Mouse (Mus musculus): ENCODE results near the gene Asl.

Asl gene

GRCm38 (mm10) chr5:130003229-130003628 lies 25.8 kb downstream of the Asl start:
- no peak for DNase-seq (ENCODE audit: low spot score)

DNA sequence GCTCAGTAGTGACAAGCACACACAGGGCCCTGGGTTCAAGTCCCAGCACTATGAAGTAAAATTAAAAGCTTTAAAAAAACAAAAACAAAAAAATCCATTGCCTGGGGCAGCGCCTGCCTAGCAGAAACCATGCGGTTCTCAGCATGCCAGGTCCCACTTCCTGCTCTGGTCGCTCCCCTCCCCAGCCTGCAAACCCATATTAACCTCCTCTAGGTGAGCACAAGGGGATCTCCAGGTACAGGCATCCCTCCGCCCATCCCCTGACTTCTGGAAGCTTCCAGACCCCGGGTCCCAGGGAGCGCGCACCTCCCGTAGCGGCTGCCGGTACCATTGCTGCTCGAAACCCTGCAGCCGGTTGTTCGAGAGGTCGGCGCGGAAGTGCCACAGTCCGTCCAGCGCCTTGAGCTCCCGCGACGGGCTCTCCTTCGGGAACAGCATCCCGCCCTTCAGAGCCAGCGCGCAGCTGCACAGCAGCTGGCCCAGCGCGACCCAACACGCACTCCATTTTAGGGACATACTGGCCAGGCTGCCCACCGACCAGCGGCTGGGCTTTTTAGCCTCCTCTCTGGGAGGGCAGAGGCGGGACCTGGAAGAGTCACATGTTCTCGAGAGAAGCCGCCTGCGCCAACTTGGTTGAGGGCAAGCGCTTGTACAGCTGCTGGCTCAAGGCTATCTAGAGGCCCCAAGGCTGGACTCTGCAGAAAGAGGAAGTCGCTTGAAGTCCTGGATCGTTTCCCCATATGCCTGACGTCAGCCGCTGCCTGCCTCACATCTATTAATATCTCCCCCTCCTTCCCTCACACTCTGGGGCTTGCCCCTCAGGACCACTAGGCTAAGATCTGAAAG lies 26.5 kb downstream of the Asl start, which contains the start of gene Gusb:
Gene Gusb, minus strand, starts transcription at position 749 of the 846 bp plus-strand sequence.
- peak; percentile 89 for DNase-seq (ENCODE audit: low spot score)

- DNase-seq (ENCODE audit: low spot score) = peak; percentile 16
Measured at GRCm38 (mm10) chr5:130001356-130001987, 27.6 kb downstream of the Asl start.

DNA sequence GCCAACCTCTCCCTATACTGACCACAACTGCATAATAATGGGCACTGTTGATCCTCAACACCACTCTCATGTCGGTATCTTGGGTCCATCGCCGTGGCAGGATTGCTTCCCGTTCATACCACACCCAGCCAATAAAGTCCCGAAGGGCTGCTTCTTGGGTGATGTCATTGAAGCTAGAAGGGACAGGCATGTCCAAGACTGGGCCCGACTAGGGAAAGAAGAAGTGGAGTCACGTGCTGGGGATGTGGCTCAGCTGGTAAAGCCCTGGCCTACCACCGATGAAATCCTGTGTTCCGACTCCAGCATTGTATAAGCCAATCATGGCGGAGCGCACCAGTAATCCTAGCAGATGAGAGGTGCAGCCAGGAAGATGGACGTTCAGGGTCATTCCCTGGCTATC lies 28.3 kb downstream of the Asl start:
- DNase-seq (ENCODE audit: low spot score) = peak; percentile 37

GRCm38 (mm10) chr5:129999097-129999496 lies 29.9 kb downstream of the Asl start:
- DNase-seq (ENCODE audit: low spot score) = peak; percentile 57

DNA sequence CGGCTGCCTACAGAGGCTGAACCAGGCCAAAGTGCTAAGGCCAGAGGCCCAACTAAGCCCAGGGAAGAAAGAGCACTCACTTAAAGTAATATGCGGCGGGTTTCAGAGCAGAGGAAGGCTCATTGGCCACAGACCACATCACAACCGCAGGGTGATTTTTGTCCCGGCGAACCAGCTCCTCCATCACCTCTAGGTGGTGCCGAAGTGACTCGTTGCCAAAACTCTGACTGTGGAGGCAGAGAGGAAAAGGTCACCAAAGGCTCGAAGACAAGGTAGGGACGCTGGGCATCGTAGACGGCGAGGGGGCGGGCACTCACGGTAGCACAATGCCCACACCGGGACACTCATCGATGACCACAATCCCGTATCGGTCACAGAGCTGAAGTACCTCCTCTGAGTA lies 31.3 kb downstream of the Asl start:
- no peak for DNase-seq (ENCODE audit: low spot score)

- no peak for DNase-seq (ENCODE audit: low spot score)
Measured at GRCm38 (mm10) chr5:129994989-129995388, 34.1 kb downstream of the Asl start.

DNA sequence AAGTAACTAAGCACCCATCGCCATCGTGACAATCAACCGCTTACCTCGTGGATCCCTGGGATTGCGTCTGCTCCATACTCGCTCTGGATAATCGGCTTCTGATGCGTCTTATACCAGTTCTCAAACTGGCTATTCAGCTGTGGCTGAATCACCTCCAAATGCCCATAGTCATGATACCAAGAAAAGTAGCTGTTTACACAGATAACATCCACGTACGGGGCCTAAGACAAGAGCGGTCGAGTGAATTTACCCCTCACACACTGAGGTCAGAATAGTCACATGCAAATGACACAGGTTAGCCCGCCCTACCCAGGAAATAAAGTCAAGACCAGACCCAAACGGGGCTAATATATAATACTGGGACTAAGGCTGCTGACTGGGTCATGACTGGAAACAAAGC lies 35.7 kb downstream of the Asl start:
- DNase-seq (ENCODE audit: low spot score) = no peak

DNA sequence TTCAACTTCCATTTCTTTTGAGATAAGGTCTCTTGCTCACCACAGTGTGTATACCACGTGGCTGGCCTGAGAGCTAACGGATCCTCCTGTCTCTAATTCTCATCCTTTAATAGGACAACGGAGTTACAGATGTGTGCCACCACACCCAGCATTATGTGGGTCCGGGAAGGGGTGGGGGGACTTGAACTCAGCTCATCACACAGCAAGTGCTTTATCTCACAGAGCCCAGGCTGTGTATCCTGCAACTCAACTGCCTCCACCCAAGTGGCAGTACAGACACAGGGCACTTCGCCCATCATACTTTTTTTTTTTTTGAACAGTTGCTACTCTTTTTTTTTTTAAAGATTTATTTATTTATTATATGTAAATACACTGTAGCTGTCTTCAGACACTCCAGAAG lies 37.1 kb downstream of the Asl start:
- DNase-seq (ENCODE audit: low spot score) = no peak

GRCm38 (mm10) chr5:129989376-129989775 lies 39.7 kb downstream of the Asl start:
- DNase-seq (ENCODE audit: low spot score) = no peak

GRCm38 (mm10) chr5:129980216-129980615 lies 48.8 kb downstream of the Asl start:
- no peak for DNase-seq (ENCODE audit: low spot score)

- DNase-seq (ENCODE audit: low spot score) = no peak
Measured at GRCm38 (mm10) chr5:129978608-129979007, 50.4 kb downstream of the Asl start.

DNA sequence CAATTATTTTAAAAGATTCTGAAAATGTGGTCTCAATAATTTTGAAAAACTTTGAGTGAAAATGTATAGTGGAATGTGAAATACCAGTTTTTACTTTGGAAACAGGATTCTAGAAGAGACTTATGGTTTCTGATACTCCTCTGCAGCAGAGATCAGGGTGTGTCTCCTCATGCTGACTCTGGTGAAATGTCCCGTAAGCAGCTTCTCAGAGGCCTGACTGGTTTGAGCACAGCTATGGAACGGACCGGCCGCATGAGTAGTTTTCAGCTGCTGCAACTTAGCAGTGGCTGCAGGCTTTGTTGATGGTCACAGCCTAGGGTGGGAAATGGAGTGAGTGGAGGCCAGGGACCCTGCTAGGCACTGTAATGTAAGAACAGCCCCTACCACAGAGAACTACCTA lies 51.3 kb downstream of the Asl start:
- DNase-seq (ENCODE audit: low spot score) = no peak

- DNase-seq (ENCODE audit: low spot score) = no peak
Measured at GRCm38 (mm10) chr5:129974866-129975311, 54.2 kb downstream of the Asl start.

- DNase-seq (ENCODE audit: low spot score) = no peak
Measured at GRCm38 (mm10) chr5:129974354-129974753, 54.7 kb downstream of the Asl start.

- no peak for DNase-seq (ENCODE audit: low spot score)
Measured at GRCm38 (mm10) chr5:129971491-129971890, 57.6 kb downstream of the Asl start.

GRCm38 (mm10) chr5:129968417-129968816 lies 60.6 kb downstream of the Asl start:
- DNase-seq (ENCODE audit: low spot score) = no peak

DNA sequence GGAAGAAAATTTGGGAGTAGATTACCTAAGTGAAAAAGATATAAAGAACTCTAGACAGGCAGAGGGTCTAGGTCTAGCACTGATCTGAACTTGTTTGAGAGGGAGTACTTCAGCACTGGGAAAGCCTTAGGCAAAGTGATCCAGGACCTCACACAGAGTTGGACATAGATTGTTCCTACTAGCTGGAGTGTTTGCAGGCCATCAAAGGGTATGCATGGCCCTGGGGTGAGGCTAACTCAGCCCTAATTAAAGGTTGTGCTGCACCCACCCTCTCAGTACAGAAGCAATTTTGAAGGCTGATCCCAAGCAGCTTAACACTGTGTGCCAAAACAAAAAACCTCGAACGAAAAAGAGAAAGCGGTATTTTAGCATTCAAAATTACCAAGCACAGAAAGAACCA lies 62.6 kb downstream of the Asl start:
- no peak for DNase-seq (ENCODE audit: low spot score)

DNA sequence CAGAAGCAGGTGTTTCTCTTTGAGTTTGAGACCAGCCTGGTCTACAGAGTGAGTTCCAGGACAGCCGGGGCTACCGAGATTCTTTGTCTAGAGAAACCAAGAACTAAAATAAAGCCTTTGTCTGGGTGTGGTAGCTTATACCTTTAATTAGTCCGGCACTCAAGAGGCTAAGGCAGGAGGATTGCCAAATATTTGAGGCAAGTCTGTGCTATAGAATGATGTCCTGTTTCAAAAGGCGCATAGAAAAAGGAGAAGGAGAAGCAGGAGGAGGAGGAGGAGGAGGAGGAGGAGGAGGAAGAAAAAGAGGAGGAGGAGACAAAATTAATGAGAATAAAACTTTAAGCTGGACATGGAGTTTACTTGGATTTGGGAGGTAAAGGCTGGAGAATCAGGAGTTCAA lies 65.8 kb downstream of the Asl start:
- DNase-seq (ENCODE audit: low spot score) = peak; percentile 17

Measured in lung, postnatal 25 days (tissue).